18 mouse cellular contexts compared by ENCODE assay signal in the genomic region with DNA sequence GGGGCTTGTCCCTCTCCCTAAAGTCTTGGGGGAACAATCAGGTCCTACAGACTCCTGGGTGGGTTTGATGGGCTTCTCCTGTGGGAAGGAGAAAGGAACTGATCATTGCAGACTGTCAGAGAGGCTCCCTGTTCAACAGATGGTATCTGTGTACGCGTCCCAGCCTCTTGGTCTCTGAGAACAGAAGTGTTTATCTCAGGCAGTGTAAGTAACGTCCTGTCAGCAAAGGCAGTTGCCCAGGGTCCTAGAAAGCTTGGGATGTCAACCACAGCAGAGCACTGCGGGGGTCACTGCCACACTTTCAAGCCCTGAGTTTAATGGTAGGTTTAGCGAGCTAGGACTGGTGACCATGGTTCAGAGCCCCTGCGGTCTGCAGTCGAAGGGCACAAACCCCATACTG.
DNase-seq lines count a peak whose midpoint lies in the region; ATAC-seq and TF ChIP-seq lines count a peak whose summit lies in the region.
"Had no signal": no experiment of that assay in that cellular context is flagged by ENCODE, and none has a peak within 500 bp of the region (broad histone marks: within the 10 kb centered on the region; RNA-seq: fewer than 3 reads in every experiment).

No protein-coding gene starts in this region.

- intact Hi-C loops in heart, postnatal 10 days (cut with DNase I): no loop called here

- H3K4me3 ChIP-seq in layer of hippocampus, adult 2 months: no peak overlapping the region
- H3K4me3 ChIP-seq in stomach, embryonic 14.5 days (ENCODE audit: low read depth, low read length): no peak overlapping the region
- no peak overlapping the region for H3K4me3 ChIP-seq in stomach, postnatal 0 days (ENCODE audit: low read depth, low read length)
- no peak overlapping the region for H3K4me3 ChIP-seq in hindbrain, embryonic 11.5 days (ENCODE audit: low read depth, low read length)
- H3K4me3 ChIP-seq: megakaryocyte, embryonic 14.5 days; midbrain, embryonic 13.5 days had no signal

- H3K9me3 ChIP-seq in stomach, embryonic 14.5 days (ENCODE audit: control insufficient read depth, low read depth, low read length): no peaks in the 10 kb centered on the region
- H3K9me3 ChIP-seq in stomach, postnatal 0 days (ENCODE audit: control insufficient read depth, low read length): no peaks in the 10 kb centered on the region
- no peaks in the 10 kb centered on the region for H3K9me3 ChIP-seq in hindbrain, embryonic 11.5 days (ENCODE audit: control insufficient read depth, low read length)
- H3K9me3 ChIP-seq: G1E; megakaryocyte, embryonic 14.5 days; midbrain, embryonic 13.5 days had no signal

- H3K9ac ChIP-seq in stomach, embryonic 14.5 days (replicated peaks; ENCODE audit: low read depth, low read length): no peak overlapping the region
- H3K9ac ChIP-seq in stomach, postnatal 0 days (ENCODE audit: low read length): no peak overlapping the region
- H3K9ac ChIP-seq in hindbrain, embryonic 11.5 days (ENCODE audit: low read depth, low read length): no peak overlapping the region
- H3K9ac ChIP-seq: hindbrain, embryonic 14.5 days; midbrain, embryonic 13.5 days had no signal

- no peaks in the 10 kb centered on the region for H3K4me1 ChIP-seq in stomach, embryonic 14.5 days (ENCODE audit: control insufficient read depth, insufficient read depth, low read length)
- no peaks in the 10 kb centered on the region for H3K4me1 ChIP-seq in stomach, postnatal 0 days (replicated peaks; ENCODE audit: control insufficient read depth, insufficient read depth)
- no peaks in the 10 kb centered on the region for H3K4me1 ChIP-seq in hindbrain, embryonic 11.5 days (replicated peaks; ENCODE audit: control insufficient read depth, insufficient read depth, low read length)

- 54% methylated on average over 7 of the region's 7 CpGs for whole genome bisulfite sequencing in stomach, embryonic 14.5 days
- WGBS in stomach, postnatal 0 days: 66% methylated on average over 7 of the region's 7 CpGs
- WGBS in hindbrain, embryonic 11.5 days: 79% methylated on average over 7 of the region's 7 CpGs

- H3K27me3 ChIP-seq in stomach, embryonic 14.5 days (ENCODE audit: control insufficient read depth, insufficient read depth, low read length): no peaks in the 10 kb centered on the region
- H3K27me3 ChIP-seq in stomach, postnatal 0 days (ENCODE audit: control insufficient read depth, insufficient read depth, low read length): no peaks in the 10 kb centered on the region
- H3K27me3 ChIP-seq in hindbrain, embryonic 11.5 days (ENCODE audit: control insufficient read depth, insufficient read depth, low read length): no peaks in the 10 kb centered on the region
- H3K27me3 ChIP-seq: CH12.LX; megakaryocyte, embryonic 14.5 days; midbrain, embryonic 13.5 days; Patski had no signal

- peak; percentile 30 for DNase-seq in heart, adult 11 months
- DNase-seq in heart, postnatal 10 days: no peak
- no peak for DNase-seq in layer of hippocampus, adult 2 months (ENCODE audit: low spot score in 2 of 2)
- DNase-seq in layer of hippocampus, adult 8-10 months (ENCODE audit: low spot score in 2 of 2): no peak
- no peak for DNase-seq in stomach, postnatal 0 days (ENCODE audit: low spot score)
- DNase-seq in hindbrain, embryonic 11.5 days (ENCODE audit: low spot score): no peak
- DNase-seq: B cell, adult 2 months; kidney, postnatal 10 days; right cerebral cortex, postnatal 14 days; thymus, postnatal 14 days had no signal

- no peaks in the 10 kb centered on the region; the same call in 1 of the 2 replicates for H3K36me3 ChIP-seq in stomach, embryonic 14.5 days (ENCODE audit: control insufficient read depth, insufficient read depth, low read length)
- H3K36me3 ChIP-seq in stomach, postnatal 0 days (ENCODE audit: control insufficient read depth, insufficient read depth, low read length): no peaks in the 10 kb centered on the region
- H3K36me3 ChIP-seq in hindbrain, embryonic 11.5 days (ENCODE audit: control insufficient read depth, insufficient read depth, low read length): no peaks in the 10 kb centered on the region
- H3K36me3 ChIP-seq: G1E had no signal

- H3K4me2 ChIP-seq in stomach, embryonic 14.5 days (replicated peaks; ENCODE audit: low read depth, low read length): no peak overlapping the region
- no peak overlapping the region for H3K4me2 ChIP-seq in stomach, postnatal 0 days (replicated peaks; ENCODE audit: low read depth)
- no peak overlapping the region for H3K4me2 ChIP-seq in hindbrain, embryonic 11.5 days (replicated peaks; ENCODE audit: low read depth, low read length)
- H3K4me2 ChIP-seq: hindbrain, embryonic 14.5 days; midbrain, embryonic 13.5 days had no signal

- no peak for ATAC-seq in stomach, embryonic 14.5 days (ENCODE audit: insufficient number of reproducible peaks, insufficient read depth, low FRiP score, low read depth)
- ATAC-seq in stomach, postnatal 0 days (ENCODE audit: low FRiP score, low TSS enrichment): no peak
- ATAC-seq in hindbrain, embryonic 11.5 days (ENCODE audit: low FRiP score): no peak
- ATAC-seq: inflammation-experienced regulatory T-cells, adult 6 months; Patski had no signal

- no peak for TF ChIP-seq EP300 in stomach, postnatal 0 days (optimal IDR thresholded peaks at IDR 0.05)

- H3K27ac ChIP-seq in layer of hippocampus, adult 2 months: peak overlapping the region; percentile 21; the same call in 1 of the 2 replicates
- 0 out of 2 replicates have a peak overlapping the region, but pooled peaks have one; percentile 11 for H3K27ac ChIP-seq in stomach, embryonic 14.5 days (ENCODE audit: low read length)
- H3K27ac ChIP-seq in stomach, postnatal 0 days (replicated peaks): no peak overlapping the region
- no peak overlapping the region for H3K27ac ChIP-seq in hindbrain, embryonic 11.5 days (ENCODE audit: low read depth, low read length)
- H3K27ac ChIP-seq: hindbrain, embryonic 14.5 days; midbrain, embryonic 13.5 days had no signal

- no peak for TF ChIP-seq CTCF in layer of hippocampus, adult 2 months (conservative IDR thresholded peaks at IDR 0.05)
- no peak for TF ChIP-seq CTCF in stomach, postnatal 0 days (IDR thresholded peaks at IDR 0.05; ENCODE audit: low read depth)

Comparison
In these comparisons a context has a peak if more than half of its experiments do, and no peak if none do; other contexts are left out.
1. H3K27ac ChIP-seq: peak in layer of hippocampus, adult 2 months (single experiment) and stomach, embryonic 14.5 days (single experiment); none in stomach, postnatal 0 days (single experiment) and hindbrain, embryonic 11.5 days (single experiment).